Mouse (Mus musculus) midbrain, embryonic 16.5 days (tissue): ENCODE data around the gene Sema3b. TPM values are rescaled to one million over a fixed set of nuclear protein-coding genes. Genes with fewer than 3 reads are reported as not detected.
A peak's percentile ranks its signal among the peaks of the same experiment; 100 is the strongest.

ENCODE experiments used
- ATAC-seq: fragments of 200-750 bp; cut with Nextera tagmentation; 2 replicates; pipeline ENCODE4 v1.8.0; 2017; ENCODE audit warnings: moderate TSS enrichment
- H3K27ac ChIP-seq: fragments of 300-500 bp; sonication (generic); 2 replicates; pipeline ENCODE4 v1.5.1; 2014; ENCODE audit warnings: mild to moderate bottlenecking, low read length, mixed read lengths
- H3K27me3 ChIP-seq: fragments of 300-500 bp; sonication (generic); 2 replicates; pipeline ENCODE4 v1.6.1; 2014; ENCODE audit warnings: low read depth, low read length, mixed read lengths; ENCODE audit not compliant: control insufficient read depth, insufficient read depth
- H3K36me3 ChIP-seq: fragments of 300-500 bp; sonication (generic); 2 replicates; pipeline ENCODE4 v1.6.1; 2014; ENCODE audit warnings: mild to moderate bottlenecking, low read length, moderate library complexity, mixed read lengths; ENCODE audit not compliant: control insufficient read depth, insufficient read depth
- H3K4me1 ChIP-seq: fragments of 300-500 bp; sonication (generic); 2 replicates; pipeline ENCODE4 v1.6.1; 2014; ENCODE audit warnings: mild to moderate bottlenecking, low read length, mixed read lengths; ENCODE audit not compliant: control insufficient read depth, insufficient read depth
- H3K4me2 ChIP-seq: fragments of 300-500 bp; sonication (generic); 2 replicates; pipeline ENCODE4 v1.6.1; 2014; ENCODE audit warnings: mild to moderate bottlenecking, low read length, mixed read lengths
- H3K4me3 ChIP-seq: fragments of 300-500 bp; sonication (generic); 2 replicates; pipeline ENCODE4 v1.5.1; 2014; ENCODE audit warnings: low read depth, mild to moderate bottlenecking, low read length, moderate library complexity, mixed read lengths
- H3K9ac ChIP-seq: fragments of 300-500 bp; sonication (generic); 2 replicates; pipeline ENCODE4 v1.6.1; 2014; ENCODE audit warnings: low read depth, low read length, mixed read lengths
- H3K9me3 ChIP-seq: fragments of 300-500 bp; sonication (generic); replicated peaks from 2 replicates; pipeline ENCODE4 v1.6.1; 2014; ENCODE audit warnings: mild to moderate bottlenecking, low read length, mixed read lengths; ENCODE audit not compliant: control insufficient read depth, poor library complexity, severe bottlenecking
- WGBS: fragments of 180-500 bp; shearing (Covaris S2); extraction: QIAGEN DNeasy Blood & Tissue Kit; methylation state at CpG from one replicate; pipeline ENCODE4 v1.1.7; 2014; 5-methylcytosine and 5-hydroxymethylcytosine counted together
- polyA plus RNA-seq: library from polyadenylated mRNA; unstranded; fragments of >200 nt; fragmentation: Nextera tagmentation; extraction: Ambion mirVana; gene quantifications from 2 replicates; pipeline ENCODE4 v1.2.1, GENCODE M21; 2015

The Sema3b gene
- polyA plus RNA-seq, 1 experiment from 2014 or later: 3.7 TPM

DNA sequence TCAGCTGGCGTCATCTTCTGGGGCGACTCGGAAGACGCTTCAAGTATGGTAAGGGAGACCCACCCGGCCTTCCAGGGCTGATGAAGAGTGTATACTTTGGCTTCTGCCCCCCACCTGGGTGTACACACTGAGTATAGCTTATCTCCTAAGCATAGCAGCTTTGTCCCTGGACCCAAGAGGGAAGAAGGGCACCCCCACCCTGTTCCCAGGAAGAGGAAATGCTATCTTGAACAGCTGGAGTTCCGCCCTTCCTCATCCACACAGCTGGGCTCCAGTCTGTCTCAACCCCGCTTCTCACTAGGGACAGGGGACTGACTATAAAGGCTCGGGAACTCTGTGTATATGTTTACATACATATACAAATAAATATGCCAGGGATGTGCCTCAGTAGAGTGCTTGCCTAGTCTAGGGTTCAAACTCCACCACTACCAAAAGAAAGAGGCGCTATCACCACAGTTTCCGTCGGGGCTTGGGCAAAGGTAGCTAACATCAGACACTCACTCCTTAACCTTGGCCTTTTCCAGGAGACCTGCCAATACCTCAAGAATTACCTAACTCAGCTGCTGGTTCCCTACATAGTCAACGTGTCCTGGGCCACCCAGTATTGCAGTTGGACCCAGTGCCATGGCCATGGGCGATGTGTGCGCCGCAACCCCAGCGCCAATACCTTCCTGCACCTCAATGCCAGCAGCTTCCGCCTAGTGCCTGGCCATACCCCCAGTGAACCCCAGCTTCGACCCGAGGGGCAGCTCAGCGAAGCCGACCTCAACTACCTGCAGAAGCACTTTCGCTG, 37.3 kb downstream of the Sema3b start:
- Histone ChIP-seq H3K27ac (no peak overlapping the region), H3K9ac (no peak overlapping the region)
- no peak for ATAC-seq

DNA sequence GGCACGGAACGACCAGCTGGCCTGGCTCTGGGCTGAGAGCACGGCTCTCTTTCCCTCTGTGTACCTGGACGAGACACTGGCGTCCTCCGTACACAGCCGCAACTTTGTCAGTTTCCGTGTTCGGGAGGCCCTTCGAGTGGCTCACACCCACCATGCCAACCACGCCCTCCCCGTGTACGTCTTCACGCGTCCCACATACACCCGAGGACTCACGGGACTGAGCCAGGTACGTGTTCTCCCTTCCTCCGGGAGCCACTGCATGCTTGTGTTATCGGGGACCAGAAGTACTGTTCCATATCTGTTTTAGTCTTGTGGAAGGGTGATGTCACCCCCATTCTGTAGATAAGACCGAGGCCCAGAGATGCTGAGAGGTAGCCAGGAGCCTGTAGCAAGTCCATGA, 38.2 kb downstream of the Sema3b start:
- WGBS: 94% methylated on average over 21 of the region's 21 CpGs
- no peak for ATAC-seq
- H3K27ac ChIP-seq: no peak overlapping the region
- no peak overlapping the region for H3K9ac ChIP-seq
- H3K4me1 ChIP-seq: peaks cover 36% of the 10 kb centered on the region
- no peaks in the 10 kb centered on the region for H3K27me3 ChIP-seq
- H3K9me3 ChIP-seq: no peaks in the 10 kb centered on the region
- peak overlapping the region; percentile 84 for H3K4me3 ChIP-seq
- H3K36me3 ChIP-seq: peaks cover 14% of the 10 kb centered on the region; the same call in 1 of the 2 replicates
- H3K4me2 ChIP-seq: peak overlapping the region; percentile 93

More for the DNA sequence above, 37.3 kb downstream of the Sema3b start:
- H3K36me3 ChIP-seq: peaks cover 14% of the 10 kb centered on the region; the same call in 1 of the 2 replicates
- H3K4me1 ChIP-seq: peaks cover 36% of the 10 kb centered on the region
- H3K4me3 ChIP-seq: no peak overlapping the region
- no peaks in the 10 kb centered on the region for H3K9me3 ChIP-seq
- 96% methylated on average over 22 of the region's 22 CpGs for WGBS
- no peak overlapping the region; the same call in 1 of the 2 replicates for H3K4me2 ChIP-seq
- H3K27me3 ChIP-seq: no peaks in the 10 kb centered on the region

DNA sequence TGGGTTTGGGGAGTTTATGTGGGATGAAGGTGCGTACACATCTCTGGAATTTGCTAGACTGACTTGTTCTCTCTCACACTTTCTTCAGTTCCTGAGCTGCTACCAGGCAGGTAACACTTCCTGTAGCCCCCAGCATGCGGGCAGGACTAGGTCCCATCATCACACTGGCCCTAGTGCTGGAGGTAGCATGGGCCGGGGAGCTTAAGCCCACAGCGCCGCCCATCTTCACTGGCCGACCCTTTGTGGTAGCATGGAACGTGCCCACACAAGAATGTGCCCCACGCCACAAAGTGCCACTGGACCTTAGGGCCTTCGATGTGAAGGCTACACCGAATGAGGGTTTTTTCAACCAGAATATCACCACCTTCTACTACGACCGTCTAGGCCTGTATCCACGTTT, 39.0 kb downstream of the Sema3b start:
- Histone ChIP-seq H3K36me3 (peaks cover 14% of the 10 kb centered on the region; the same call in 1 of the 2 replicates), H3K4me1 (peaks cover 36% of the 10 kb centered on the region)
- 42% methylated on average over 13 of the region's 13 CpGs for WGBS

DNA sequence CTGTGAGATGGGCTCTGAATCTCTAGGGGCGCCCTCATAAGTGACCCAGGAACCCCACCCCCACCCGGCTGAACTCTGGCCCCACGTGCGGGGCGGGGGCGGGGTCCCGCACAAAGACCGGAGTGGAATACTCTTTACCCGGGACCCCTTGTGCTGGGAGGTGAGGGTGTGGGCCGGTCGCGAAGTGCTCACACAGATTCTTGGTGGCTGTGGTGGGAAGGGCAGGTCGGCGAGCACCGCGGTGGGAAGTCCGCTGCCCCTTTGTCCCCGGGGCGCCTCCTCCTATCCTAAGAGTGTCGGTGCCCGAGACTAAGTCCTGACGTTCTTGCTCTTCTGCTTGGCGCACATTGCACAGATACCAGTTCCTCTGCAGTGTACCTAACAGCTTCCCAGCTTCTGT, 39.8 kb downstream of the Sema3b start:
- whole genome bisulfite sequencing: under 1% methylated on average over 23 of the region's 23 CpGs
- H3K4me3 ChIP-seq: peak overlapping the region; percentile 84
- H3K36me3 ChIP-seq: peaks cover 12% of the 10 kb centered on the region; the same call in 1 of the 2 replicates
- peak overlapping the region; percentile 92 for H3K27ac ChIP-seq
- peak; percentile 16 for ATAC-seq
- no peaks in the 10 kb centered on the region for H3K27me3 ChIP-seq
- H3K9ac ChIP-seq: peak overlapping the region; percentile 88
- H3K4me2 ChIP-seq: peak overlapping the region; percentile 93
- no peaks in the 10 kb centered on the region for H3K9me3 ChIP-seq
- H3K4me1 ChIP-seq: peaks cover 37% of the 10 kb centered on the region

More for the DNA sequence above, 39.0 kb downstream of the Sema3b start:
- peak overlapping the region; percentile 88 for H3K9ac ChIP-seq
- H3K4me3 ChIP-seq: peak overlapping the region; percentile 84
- no peaks in the 10 kb centered on the region for H3K27me3 ChIP-seq
- H3K4me2 ChIP-seq: peak overlapping the region; percentile 93
- no peaks in the 10 kb centered on the region for H3K9me3 ChIP-seq
- no peak for ATAC-seq
- H3K27ac ChIP-seq: peak overlapping the region; percentile 92

DNA sequence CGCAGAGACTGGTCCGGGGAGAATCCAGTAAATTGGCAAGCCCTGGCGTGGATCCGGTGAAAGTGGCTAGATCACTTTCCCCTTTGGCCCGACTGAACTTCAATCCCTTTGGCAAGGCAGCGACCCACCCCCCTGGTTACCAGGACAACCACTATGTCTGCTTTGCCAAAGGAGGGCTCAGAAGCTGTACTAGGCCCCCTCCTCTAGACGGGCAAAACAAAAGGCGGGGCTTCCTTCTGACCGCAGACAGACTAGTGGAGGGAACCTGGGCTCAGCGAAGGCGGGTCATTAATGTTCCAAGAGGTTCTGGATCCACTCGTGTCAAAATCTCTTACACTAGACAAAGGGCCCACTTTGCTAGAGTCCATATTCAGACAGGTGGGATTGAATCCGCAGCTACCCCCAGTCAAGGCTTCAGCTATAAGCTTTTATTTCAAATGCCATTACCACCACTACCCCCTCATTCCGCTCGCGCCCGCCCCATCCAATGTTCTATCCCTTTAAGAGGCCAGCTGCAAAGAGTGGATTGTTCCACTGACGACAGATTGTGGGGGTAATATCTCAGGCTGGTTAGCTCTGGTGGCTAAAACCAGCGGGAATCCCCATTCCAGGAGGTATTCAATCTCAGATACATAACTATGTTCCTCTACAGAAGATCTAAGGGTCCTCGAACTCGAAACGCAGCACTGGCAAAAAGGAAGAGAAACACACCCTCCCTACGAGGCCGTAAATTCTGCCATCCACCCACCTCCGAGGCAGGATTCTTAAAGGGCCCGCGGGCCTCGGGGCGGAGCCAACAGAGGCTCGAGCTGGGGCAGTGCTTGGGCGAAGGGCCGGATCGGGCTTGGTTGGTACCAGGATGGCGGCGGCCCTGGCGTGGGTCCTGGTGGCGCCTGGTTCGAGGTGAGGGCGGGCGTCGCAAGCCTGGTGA, 40.4 kb downstream of the Sema3b start:
- Histone ChIP-seq H3K4me1 (peaks cover 44% of the 10 kb centered on the region), H3K4me2 (peak overlapping the region; percentile 93), H3K9ac (peak overlapping the region; percentile 88), H3K36me3 (peaks cover 10% of the 10 kb centered on the region; the same call in 1 of the 2 replicates), H3K27me3 (no peaks in the 10 kb centered on the region), H3K4me3 (peak overlapping the region; percentile 84), H3K27ac (peak overlapping the region; percentile 92), H3K9me3 (no peaks in the 10 kb centered on the region)
- WGBS: under 1% methylated on average over 41 of the region's 41 CpGs
- peak; percentile 90 for ATAC-seq

DNA sequence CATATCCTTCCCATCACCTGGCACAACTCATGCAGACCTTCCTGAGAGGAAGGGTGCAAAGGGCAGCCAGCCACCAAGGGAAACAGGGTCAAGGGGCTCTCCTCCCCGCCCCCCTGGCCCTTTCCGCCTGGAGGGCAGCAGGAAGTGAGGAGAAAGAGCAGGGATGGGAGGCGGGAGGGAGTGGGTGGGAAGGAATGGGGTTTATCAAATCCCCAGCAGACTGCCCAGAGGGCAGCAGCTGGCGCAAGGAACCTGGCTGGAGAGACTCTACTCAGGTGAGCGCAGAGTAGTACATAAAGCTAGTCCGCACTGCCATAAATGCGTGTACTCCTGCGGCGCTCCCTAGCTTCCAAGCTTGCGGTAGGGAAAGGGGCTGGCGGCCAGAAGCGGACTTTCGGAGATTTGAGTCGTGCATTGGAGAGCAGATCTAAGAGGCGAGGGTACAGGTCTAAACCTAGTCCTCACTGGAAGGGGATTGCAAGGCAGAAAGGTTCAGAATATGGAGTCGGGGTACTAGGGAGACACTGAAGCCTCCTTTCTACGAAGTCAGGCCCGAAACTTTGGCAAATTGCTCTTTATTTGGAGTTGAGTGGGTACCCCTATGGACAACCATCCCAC, 41.2 kb downstream of the Sema3b start, which contains the start of gene Hyal2:
Gene Hyal2 (plus strand): TSS at position 244 of the 618 bp plus-strand sequence.
- Histone ChIP-seq H3K27me3 (no peaks in the 10 kb centered on the region), H3K4me3 (peak within 1 kb of the TSS; percentile 84), H3K4me1 (peaks cover 46% of the 10 kb centered on the region), H3K27ac (peak within 1 kb of the TSS; percentile 92), H3K36me3 (peaks cover 9% of the 10 kb centered on the region; the same call in 1 of the 2 replicates), H3K9me3 (no peaks in the 10 kb centered on the region), H3K4me2 (peak within 1 kb of the TSS; percentile 93), H3K9ac (peak within 1 kb of the TSS; percentile 88)
- 5% methylated on average over 18 of the region's 18 CpGs for WGBS
- ATAC-seq: no peak

DNA sequence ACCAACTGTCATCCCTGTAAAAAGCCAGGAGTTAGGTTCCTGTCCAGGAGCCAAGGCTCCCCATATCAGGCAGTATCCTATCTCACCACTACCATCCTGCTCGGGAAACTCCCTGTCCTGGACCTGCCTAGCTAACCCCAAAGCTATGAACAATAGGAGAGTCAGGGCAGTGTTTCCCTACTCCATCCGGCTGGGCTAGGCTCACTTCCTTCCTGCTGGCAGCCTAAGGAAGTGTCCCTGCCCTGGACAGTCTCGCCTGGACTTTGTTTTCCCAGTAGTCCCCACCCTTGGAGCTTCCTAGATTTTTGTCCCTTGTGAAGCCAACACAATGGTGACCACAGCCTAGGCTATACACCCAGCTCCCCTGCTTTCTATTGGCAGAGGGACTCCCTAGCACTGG, 42.2 kb downstream of the Sema3b start:
- H3K4me3 ChIP-seq: no peak overlapping the region
- no peaks in the 10 kb centered on the region for H3K27me3 ChIP-seq
- H3K27ac ChIP-seq: 0 out of 2 replicates have a peak overlapping the region, but pooled peaks have one; percentile 14
- H3K9ac ChIP-seq: no peak overlapping the region
- peaks cover 3% of the 10 kb centered on the region; the same call in 1 of the 2 replicates for H3K36me3 ChIP-seq
- peaks cover 47% of the 10 kb centered on the region for H3K4me1 ChIP-seq
- H3K9me3 ChIP-seq: no peaks in the 10 kb centered on the region
- H3K4me2 ChIP-seq: no peak overlapping the region
- WGBS: 69% methylated on average over 3 of the region's 3 CpGs
- ATAC-seq: no peak

DNA sequence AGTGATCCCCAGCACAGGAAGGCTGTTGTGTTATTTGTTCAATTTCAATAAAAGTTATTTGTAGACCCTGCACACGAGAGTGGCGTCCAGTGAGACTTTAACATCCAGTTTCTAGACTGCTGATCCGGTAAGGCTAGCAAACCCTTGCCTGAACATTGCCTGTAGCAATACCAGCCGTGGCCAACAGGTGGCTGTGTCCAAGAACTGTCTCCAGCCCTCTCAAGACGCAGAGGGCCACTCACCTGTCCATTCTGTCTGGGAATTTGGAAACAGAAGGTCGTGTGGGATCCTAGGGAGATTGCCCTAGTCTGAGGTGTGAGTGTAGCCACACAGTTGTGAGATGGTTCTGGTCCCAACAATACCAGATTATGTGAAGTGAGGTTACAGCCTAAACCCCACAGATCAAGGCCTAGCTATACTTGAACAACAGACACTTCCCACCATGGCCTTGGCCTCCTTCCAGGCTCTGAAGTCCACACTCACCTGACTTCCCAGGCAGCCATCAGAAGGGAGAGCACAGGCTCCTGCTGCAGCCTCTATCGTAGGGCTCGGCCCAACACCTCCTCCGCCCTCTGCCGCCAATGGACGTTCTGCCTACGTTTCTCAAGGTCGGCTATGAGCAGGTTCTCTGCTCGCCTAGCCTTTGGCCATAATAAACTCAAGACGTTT, 42.9 kb downstream of the Sema3b start:
- no peak overlapping the region for H3K4me2 ChIP-seq
- H3K4me3 ChIP-seq: no peak overlapping the region
- H3K9me3 ChIP-seq: no peaks in the 10 kb centered on the region
- peaks cover 7% of the 10 kb centered on the region for H3K36me3 ChIP-seq
- H3K9ac ChIP-seq: no peak overlapping the region
- no peaks in the 10 kb centered on the region for H3K27me3 ChIP-seq
- 61% methylated on average over 15 of the region's 15 CpGs for WGBS
- no peak overlapping the region; the same call in 1 of the 2 replicates for H3K27ac ChIP-seq
- ATAC-seq: no peak
- H3K4me1 ChIP-seq: peaks cover 42% of the 10 kb centered on the region
